Mouse (Mus musculus) lung, adult 2 months (tissue): ENCODE measurements around the gene Acad9.

Experiments
- CTCF ChIP-seq: fragments of 200-500 bp; IDR thresholded peaks from 2 replicates; pipeline ENCODE4 v1.5.1; 2011; ENCODE audit warnings: mild to moderate bottlenecking, low read length, control low read depth; ENCODE audit not compliant: insufficient read depth
- POLR2A ChIP-seq: fragments of 200-500 bp; IDR thresholded peaks from 2 replicates; pipeline ENCODE4 v1.6.1; 2011; ENCODE audit warnings: low read depth, mild to moderate bottlenecking, control low read depth, low read length, borderline replicate concordance; ENCODE audit errors: extremely low read depth

GRCm38 (mm10) chr3:36064592-36065061, 1.2 kb upstream of the Acad9 start:
- TF ChIP-seq CTCF (no peak), POLR2A (no peak)
